Mouse (Mus musculus) adrenal gland (tissue): ENCODE data around the gene Cd300lg.

ENCODE experiments used
- intact Hi-C: fragments of 180-260 bp; cut with DNase I; formaldehyde crosslinking; loops from one replicate; pipeline ENCODE4 v1.15.1; 2025

The Cd300lg gene

GRCm38 (mm10) chr11:102024875-102025274 lies 16.4 kb upstream of the Cd300lg start:
- intact Hi-C loops = no loop called here

DNA sequence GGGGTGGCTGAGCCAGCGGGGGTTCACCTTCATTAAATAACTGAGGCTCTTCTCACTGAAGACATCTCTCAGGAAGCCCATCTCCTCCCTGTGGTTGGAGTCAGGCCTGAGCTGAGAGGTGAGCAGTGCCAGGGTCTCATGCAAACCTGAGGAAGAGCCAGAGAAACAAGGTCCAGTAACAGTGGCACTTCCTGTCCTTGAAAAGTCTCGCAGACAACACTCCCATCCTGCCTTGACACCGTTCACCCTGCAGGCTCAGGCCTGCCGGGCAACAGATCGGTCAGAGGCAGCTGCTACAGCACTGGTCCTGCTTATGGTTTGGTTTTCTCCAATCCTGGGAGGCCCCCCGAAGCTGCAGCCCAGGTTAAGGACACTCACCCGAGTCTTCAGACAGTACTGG lies 16.0 kb upstream of the Cd300lg start:
- intact Hi-C loops = no loop called here

- intact Hi-C loops = no loop called here
Measured at GRCm38 (mm10) chr11:102025991-102026660, 15.2 kb upstream of the Cd300lg start.

- intact Hi-C loops = no loop called here
Measured at GRCm38 (mm10) chr11:102026694-102027360, 14.5 kb upstream of the Cd300lg start.

DNA sequence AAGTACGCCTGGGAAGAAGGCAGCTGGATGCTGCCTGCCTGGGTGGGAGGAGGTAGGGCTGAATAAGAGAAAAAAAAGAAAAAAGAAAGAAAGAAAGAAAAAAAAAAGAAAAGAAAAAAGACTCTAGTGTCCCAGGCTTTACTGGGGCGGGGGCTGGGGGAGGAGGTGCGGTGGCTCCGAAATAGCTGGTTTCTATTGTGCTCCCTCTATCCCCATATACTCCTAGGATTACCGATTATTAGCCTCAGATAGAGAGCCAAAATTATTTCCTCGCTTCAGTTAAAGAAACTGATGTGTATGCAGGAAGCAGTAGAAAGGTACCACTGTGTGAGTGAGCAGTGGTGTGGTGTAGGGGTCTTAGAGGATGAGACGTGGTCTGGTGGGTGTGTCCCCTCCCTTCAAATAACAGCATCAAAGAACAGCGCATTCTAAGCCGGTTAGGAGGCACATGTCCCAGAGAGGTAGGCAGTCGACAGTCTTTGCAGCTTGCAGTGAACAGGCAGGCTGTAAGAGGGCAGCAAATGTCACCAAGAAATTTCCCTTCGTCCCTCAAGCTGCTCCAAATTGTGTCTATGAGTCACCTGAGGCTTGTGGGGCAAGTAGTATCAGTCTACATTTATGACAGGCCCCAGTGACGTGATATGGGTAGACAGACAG lies 13.8 kb upstream of the Cd300lg start:
- intact Hi-C loops = no loop called here

DNA sequence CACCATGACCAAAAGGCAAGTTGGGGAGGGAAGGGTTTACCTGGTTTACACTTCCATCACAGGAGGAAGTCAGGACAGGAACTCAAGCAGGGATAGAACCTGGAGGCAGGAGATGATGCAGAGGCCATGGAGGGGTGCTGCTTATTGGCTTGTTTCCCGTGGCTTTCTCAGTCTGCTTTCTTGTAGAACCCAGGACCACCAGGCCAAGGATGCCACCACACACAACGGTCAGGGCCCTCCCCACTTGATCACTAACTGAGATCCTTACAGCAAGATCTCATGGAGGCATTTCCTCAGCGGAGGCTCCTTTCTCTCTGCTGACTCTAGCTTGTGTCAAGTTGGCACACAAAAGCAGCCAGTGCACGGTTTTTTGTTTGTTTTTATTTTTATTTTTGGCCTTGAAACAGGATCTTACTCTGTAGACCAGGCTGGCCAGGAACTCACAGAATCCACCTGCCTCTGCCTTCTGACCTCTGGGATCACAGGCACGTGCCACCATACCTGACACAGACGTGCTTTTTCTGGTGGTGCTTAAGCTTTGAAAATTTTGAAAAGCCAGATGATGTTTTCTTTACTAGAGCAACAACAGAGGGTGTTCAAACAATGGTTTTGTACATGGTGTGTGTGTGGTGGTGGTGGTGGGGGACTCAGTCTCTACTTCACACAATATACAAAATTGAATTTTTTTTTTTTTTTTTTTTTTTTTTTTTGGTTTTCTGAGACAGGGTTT lies 13.1 kb upstream of the Cd300lg start, which contains the start of gene Mpp3:
TSS of gene Mpp3 (minus strand) at position 375 of the 730 bp plus-strand sequence.
- intact Hi-C loops = no loop called here

DNA sequence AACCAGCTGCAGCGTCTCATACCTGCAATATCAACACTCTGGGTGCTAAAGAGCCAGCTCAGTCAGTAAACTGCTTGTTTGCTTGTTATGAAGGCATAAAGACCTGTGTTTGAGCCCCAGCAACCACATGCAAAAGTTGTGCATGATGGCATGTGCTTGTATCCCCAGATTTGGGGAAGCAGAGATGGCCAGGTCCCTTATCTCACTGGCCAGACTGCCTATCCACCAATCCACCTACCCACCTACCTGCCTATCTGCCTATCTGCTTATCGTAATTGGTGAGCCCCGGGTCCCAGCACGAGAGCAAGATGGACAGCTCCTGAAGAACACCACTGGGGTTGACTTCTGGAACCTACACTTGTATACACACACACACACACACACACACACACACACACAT lies 12.0 kb upstream of the Cd300lg start:
- intact Hi-C loops = no loop called here

DNA sequence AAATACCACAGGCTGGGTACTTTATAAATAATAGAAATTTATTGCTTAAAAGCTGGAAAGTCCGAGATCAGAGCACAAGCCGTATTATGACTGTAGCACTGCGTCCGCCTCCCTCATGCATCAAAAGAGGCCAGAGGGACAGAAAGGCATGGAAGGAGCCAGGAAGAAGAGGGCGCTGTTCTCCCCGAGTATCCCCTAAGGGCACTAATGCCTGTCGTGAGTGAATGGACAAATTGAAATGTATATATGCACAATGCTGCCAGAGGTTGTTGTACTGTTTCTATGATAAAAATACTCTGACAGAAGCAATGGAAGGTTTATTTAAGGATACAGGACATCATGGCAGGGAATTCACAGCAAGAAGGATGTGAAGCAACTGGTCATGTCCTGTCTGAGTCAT lies 11.3 kb upstream of the Cd300lg start:
- intact Hi-C loops = no loop called here

- intact Hi-C loops = no loop called here
Measured at GRCm38 (mm10) chr11:102031149-102031548, 10.2 kb upstream of the Cd300lg start.

DNA sequence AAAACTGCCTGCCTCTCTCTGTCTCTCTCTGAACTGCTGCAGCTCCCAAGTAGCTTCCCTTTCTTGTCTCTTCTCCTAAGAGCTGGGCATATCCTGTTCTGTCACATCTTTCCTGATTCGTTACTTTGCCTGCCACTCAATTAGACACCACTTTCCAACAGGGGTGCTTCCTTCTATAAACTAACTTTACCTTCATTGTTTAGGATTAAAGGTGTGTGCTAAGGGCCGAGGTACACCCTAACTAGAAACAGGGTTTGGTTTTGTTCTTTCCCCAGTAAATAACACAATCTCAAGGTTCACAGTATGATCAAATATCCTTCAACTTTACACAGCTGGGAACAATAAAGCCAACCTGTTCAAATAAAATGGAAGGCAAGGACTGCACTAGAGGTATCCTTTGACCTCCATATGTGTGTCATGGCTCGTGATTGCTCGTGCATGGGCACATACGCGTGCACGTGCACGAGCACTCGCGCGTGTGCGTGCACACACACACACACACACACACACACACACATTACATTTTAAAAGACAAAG lies 8.2 kb upstream of the Cd300lg start:
- intact Hi-C loops = no loop called here

DNA sequence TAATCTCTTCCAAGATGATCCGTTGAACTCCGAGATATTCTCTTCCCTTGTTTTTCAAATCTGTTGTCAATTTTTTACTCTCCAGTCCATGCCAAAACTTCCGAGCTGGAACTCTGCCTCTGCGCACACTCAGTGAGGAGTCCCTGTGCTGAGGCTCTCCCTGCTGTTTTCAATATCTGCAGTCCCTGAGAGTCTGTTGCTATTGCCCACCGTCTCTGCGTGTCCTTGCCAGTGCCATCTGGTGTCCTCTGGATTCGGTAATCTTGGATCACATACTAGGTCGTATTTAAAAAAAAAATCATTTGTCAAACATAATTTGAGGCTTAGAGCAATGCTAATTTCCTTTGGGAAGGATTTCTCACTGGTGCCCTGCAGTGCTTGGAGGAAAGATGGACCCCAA lies 6.4 kb upstream of the Cd300lg start:
- intact Hi-C loops = no loop called here

DNA sequence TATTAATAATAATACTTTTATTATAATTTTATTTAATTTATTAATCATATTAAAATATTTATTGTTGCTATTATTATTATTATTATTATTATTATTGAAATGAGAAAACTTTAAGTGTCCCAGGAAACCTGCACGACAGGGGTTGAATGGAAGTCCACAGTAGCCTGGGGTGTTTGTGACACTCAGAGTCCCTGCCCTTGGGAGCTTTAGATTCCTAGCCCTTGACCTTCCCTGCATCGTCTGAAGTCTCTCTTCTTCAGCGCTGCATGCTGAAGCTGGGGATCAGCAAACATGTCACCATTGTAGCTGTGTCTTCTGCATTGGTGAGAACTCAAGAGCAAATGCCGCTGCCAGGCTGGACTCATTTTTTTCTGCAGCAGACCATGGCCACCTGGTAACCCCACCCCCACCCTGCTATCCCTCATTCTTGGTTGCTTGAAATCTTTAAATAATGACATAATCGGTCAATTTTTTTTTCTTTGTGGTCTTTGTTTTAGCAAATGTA lies 5.8 kb upstream of the Cd300lg start:
- intact Hi-C loops = no loop called here

GRCm38 (mm10) chr11:102036336-102036735 lies 5.0 kb upstream of the Cd300lg start:
- intact Hi-C loops = no loop called here

- intact Hi-C loops = no loop called here
Measured at GRCm38 (mm10) chr11:102037789-102038188, 3.5 kb upstream of the Cd300lg start.

DNA sequence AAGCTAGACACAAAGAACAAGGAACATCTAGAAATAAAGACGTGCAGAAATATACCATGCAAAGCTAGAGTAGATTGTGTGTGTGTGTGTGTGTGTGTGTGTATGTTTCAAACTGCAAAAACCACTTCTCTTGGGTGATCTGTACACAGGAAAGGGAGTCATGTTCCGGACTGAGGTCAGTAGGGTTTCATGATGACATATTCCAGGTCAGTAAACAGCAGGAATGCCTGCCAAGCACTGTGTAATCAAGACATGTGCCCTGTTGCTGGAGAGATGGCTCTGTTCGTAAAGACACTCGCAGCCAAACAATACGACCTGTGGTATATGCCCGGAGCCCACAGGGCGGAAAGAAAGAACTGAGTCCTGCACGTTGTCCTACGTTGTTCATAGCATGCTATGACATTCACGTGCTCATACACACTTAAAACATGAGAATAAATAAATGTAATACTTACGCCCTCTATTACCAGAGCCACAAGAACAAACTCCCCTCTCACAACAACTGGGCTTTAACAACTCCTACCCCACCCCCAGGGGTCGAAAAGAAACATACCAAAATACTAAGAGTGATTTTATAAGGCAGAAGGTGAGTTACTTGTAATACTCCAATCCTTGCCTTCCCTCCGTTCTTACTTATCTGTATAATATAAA lies 1.7 kb upstream of the Cd300lg start:
- intact Hi-C loops = loop anchor here (1.0 to 5.0 kb wide), 2 partner anchors 53 to 117 kb away; no protein-coding TSS in a partner anchor

- intact Hi-C loops = loop anchor here (5.0 kb wide), 1 partner anchor 118 kb away; no protein-coding TSS in a partner anchor
Measured at GRCm38 (mm10) chr11:102040138-102040524, 1.2 kb upstream of the Cd300lg start.

DNA sequence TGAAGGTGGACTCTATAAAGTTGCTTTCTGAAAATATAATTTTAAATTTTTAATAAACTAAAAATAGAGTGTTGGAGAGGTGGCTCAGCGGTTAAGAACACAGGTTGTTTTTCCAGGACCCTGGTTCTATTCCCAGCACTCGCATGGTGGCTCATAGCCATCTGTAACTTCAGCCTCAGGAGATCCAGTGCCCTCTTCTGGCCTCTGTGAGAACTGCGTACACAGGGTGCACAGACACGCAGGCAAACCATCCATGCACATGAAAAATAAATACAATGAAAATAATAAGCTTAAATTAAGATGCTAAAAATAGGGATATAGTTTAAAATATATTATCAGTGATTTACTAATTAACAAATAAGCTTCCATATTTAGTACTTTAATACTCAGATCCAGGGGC lies 663 bp upstream of the Cd300lg start:
- intact Hi-C loops = loop anchor here (5.0 kb wide), 1 partner anchor 118 kb away; no protein-coding TSS in a partner anchor

DNA sequence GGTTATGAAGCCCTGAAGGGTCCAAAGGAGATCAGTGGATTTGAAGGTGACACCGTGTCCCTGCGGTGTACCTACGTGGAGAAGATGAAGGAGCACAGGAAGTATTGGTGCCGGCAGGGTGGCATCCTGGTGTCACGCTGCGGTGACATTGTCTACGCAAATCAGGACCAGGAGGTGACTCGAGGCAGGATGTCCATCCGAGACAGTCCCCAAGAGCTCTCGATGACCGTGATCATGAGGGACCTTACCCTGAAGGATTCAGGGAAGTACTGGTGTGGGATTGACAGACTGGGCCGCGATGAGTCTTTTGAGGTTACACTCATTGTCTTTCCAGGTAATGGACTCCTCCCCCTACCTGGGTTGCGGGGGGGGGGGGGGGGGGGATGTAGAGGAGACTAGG lies 1.7 kb downstream of the Cd300lg start:
- intact Hi-C loops = loop anchor here (5.0 kb wide), 1 partner anchor 121 kb away; no protein-coding TSS in a partner anchor

- intact Hi-C loops = loop anchor here (5.0 kb wide), 1 partner anchor 121 kb away; no protein-coding TSS in a partner anchor
Measured at GRCm38 (mm10) chr11:102043381-102043780, 2.1 kb downstream of the Cd300lg start.

DNA sequence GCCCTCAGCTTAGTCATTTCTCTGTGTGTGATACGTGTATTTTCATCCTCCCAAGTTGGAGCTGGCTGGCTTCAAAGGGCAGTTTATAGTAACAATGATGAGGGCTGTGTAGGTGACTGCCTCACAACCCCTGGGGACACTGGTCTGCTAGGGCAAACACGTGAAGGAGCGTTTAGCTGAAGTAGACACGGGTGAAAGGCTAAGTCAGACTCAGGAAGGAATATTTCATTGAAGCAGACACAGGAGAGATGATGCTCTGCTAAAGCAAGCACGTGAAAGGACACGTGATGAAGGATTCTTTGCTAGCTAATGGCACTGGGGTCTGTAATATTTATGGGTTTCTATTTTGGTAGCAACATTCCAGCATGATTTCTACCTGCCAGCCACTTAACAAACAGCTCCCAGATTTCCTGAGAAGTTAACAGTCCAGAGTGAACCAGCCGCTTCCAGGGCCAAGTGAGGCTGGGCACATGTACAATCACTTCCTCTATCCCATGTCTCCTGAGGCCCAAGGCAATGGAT lies 3.4 kb downstream of the Cd300lg start:
- intact Hi-C loops = loop anchor here (5.0 kb wide), 1 partner anchor 122 kb away; no protein-coding TSS in a partner anchor
